Mouse (Mus musculus): ENCODE data around the gene Ficd.

- no peak for TF ChIP-seq CTCF (IDR thresholded peaks at IDR 0.05)
- no peak for TF ChIP-seq EP300 (IDR thresholded peaks at IDR 0.05)
Measured at GRCm38 (mm10) chr5:113728691-113729090, 6.9 kb upstream of the Ficd start.

Measured in lung, postnatal 0 days (tissue).